In the genomic region with DNA sequence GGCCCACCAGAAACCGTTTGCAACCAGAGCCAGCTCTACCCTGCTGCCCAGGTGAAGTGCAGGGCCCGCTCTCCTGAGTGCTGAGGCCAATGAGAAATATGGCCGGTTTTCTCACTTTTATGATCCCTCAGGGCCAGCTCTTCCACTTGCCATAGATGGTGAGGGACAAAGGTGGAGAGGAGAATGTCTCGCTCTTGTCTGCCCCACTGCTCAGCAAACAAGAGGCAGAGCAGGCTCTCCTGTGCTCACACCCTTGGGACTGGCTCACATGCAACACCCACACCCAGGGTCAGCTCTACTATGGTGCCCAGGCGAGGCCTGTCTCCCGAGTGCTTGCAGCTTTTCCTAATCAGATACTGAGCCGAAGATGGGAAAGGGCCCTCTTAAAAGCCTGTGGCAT, we compare ENCODE assay signal across 24 mouse cellular contexts. TPM values are rescaled to one million over a fixed set of nuclear protein-coding genes. Genes with fewer than 3 reads are reported as not detected.
DNase-seq lines count a peak whose midpoint lies in the region; ATAC-seq lines count a peak whose summit lies in the region.
"Had no signal": no experiment of that assay in that cellular context is flagged by ENCODE, and none has a peak within 500 bp of the region (broad histone marks: within the 10 kb centered on the region; RNA-seq: fewer than 3 reads in every experiment).

No protein-coding gene starts in this region.

- H3K9me3 ChIP-seq in limb, embryonic 11.5 days (ENCODE audit: control insufficient read depth, low read length), result no peaks in the 10 kb centered on the region
- no peaks in the 10 kb centered on the region for H3K9me3 ChIP-seq in limb, embryonic 10.5 days (replicated peaks)
- no peaks in the 10 kb centered on the region for H3K9me3 ChIP-seq in intestine, embryonic 16.5 days (ENCODE audit: control insufficient read depth, low read length)
- 0 out of 2 replicates have a peak, but pooled peaks cover 3% of the 10 kb centered on the region for H3K9me3 ChIP-seq in kidney, embryonic 14.5 days (ENCODE audit: control insufficient read depth, low read length)
- H3K9me3 ChIP-seq in forebrain, embryonic 13.5 days (replicated peaks), result no peaks in the 10 kb centered on the region
- H3K9me3 ChIP-seq: embryonic facial prominence, embryonic 12.5 days; forebrain, embryonic 15.5 days had no signal

- peak; percentile 78 for DNase-seq in heart, adult 11 months
- DNase-seq in heart, adult 9 months (ENCODE audit: low spot score in 2 of 2), result no peak
- DNase-seq in limb, embryonic 11.5 days (ENCODE audit: low spot score), result peak; percentile 20
- no peak for DNase-seq in limb, embryonic 10.5 days (ENCODE audit: low spot score)
- DNase-seq: adrenal gland, adult 2 months; adrenal gland, postnatal 14 days; cerebellum, adult 11-12 months; cerebellum, adult 8-10 months; cerebellum, postnatal 10 days; cerebellum, postnatal 36 days; gastrocnemius, postnatal 25 days; heart, adult 2 months; heart, postnatal 14 days; heart, postnatal 4 days; kidney, adult 18-20 months had no signal

- H3K27me3 ChIP-seq in limb, embryonic 11.5 days (ENCODE audit: control insufficient read depth, insufficient read depth, low read length), result no peaks in the 10 kb centered on the region
- 0 out of 2 replicates have a peak, but pooled peaks cover 5% of the 10 kb centered on the region for H3K27me3 ChIP-seq in limb, embryonic 10.5 days (ENCODE audit: low read depth, poor library complexity, severe bottlenecking)
- no peaks in the 10 kb centered on the region for H3K27me3 ChIP-seq in intestine, embryonic 16.5 days (replicated peaks; ENCODE audit: control insufficient read depth, insufficient read depth, low read length)
- H3K27me3 ChIP-seq in kidney, embryonic 14.5 days (ENCODE audit: control insufficient read depth, insufficient read depth, low read length), result no peaks in the 10 kb centered on the region
- H3K27me3 ChIP-seq in forebrain, embryonic 13.5 days, result no peaks in the 10 kb centered on the region
- H3K27me3 ChIP-seq: embryonic facial prominence, embryonic 12.5 days; forebrain, embryonic 15.5 days had no signal

- no peaks in the 10 kb centered on the region for H3K4me1 ChIP-seq in limb, embryonic 11.5 days (ENCODE audit: control insufficient read depth, insufficient read depth, low read length)
- 0 out of 2 replicates have a peak, but pooled peaks cover 2% of the 10 kb centered on the region for H3K4me1 ChIP-seq in limb, embryonic 10.5 days
- peaks cover 3% of the 10 kb centered on the region; the same call in 1 of the 2 replicates for H3K4me1 ChIP-seq in intestine, embryonic 16.5 days (ENCODE audit: control insufficient read depth, insufficient read depth, low read length)
- H3K4me1 ChIP-seq in kidney, embryonic 14.5 days (ENCODE audit: control insufficient read depth, insufficient read depth, low read length), result no peaks in the 10 kb centered on the region
- H3K4me1 ChIP-seq in forebrain, embryonic 13.5 days, result no peaks in the 10 kb centered on the region
- H3K4me1 ChIP-seq: embryonic facial prominence, embryonic 12.5 days; embryonic facial prominence, embryonic 15.5 days; forebrain, embryonic 15.5 days; heart, embryonic 13.5 days had no signal

- no peak overlapping the region for H3K9ac ChIP-seq in limb, embryonic 11.5 days (ENCODE audit: low read length)
- no peak overlapping the region for H3K9ac ChIP-seq in intestine, embryonic 16.5 days (ENCODE audit: low read depth, low read length)
- no peak overlapping the region for H3K9ac ChIP-seq in kidney, embryonic 14.5 days (ENCODE audit: low read depth, low read length)
- no peak overlapping the region for H3K9ac ChIP-seq in forebrain, embryonic 13.5 days
- H3K9ac ChIP-seq: embryonic facial prominence, embryonic 12.5 days; embryonic facial prominence, embryonic 15.5 days; forebrain, embryonic 15.5 days; heart, embryonic 13.5 days; hindbrain, embryonic 14.5 days had no signal

- H3K36me3 ChIP-seq in limb, embryonic 11.5 days (ENCODE audit: control insufficient read depth, insufficient read depth, low read length), result no peaks in the 10 kb centered on the region
- H3K36me3 ChIP-seq in limb, embryonic 10.5 days, result no peaks in the 10 kb centered on the region
- no peaks in the 10 kb centered on the region for H3K36me3 ChIP-seq in intestine, embryonic 16.5 days (ENCODE audit: control insufficient read depth, insufficient read depth, low read length)
- no peaks in the 10 kb centered on the region for H3K36me3 ChIP-seq in kidney, embryonic 14.5 days (ENCODE audit: control insufficient read depth, insufficient read depth, low read length)
- H3K36me3 ChIP-seq in forebrain, embryonic 13.5 days (ENCODE audit: poor library complexity, severe bottlenecking), result no peaks in the 10 kb centered on the region
- H3K36me3 ChIP-seq: embryonic facial prominence, embryonic 12.5 days; embryonic facial prominence, embryonic 15.5 days; forebrain, embryonic 15.5 days; heart, embryonic 13.5 days had no signal

- 87% methylated on average over 7 of the region's 7 CpGs for WGBS in limb, embryonic 11.5 days
- WGBS in limb, embryonic 10.5 days, result 84% methylated on average over 7 of the region's 7 CpGs
- 71% methylated on average over 7 of the region's 7 CpGs for WGBS in intestine, embryonic 16.5 days
- WGBS in kidney, embryonic 14.5 days, result 87% methylated on average over 7 of the region's 7 CpGs
- WGBS in forebrain, embryonic 13.5 days, result 88% methylated on average over 7 of the region's 7 CpGs

- no peak for ATAC-seq in limb, embryonic 11.5 days (ENCODE audit: insufficient number of reproducible peaks, low FRiP score, low TSS enrichment, low read depth)
- ATAC-seq in intestine, embryonic 16.5 days, result peak; percentile 62
- no peak for ATAC-seq in kidney, embryonic 14.5 days (ENCODE audit: low FRiP score, low TSS enrichment)
- no peak for ATAC-seq in forebrain, embryonic 13.5 days
- ATAC-seq: CD4-positive, CD25-positive, alpha-beta regulatory T cell, adult 4 months had no signal

- no peak overlapping the region for H3K27ac ChIP-seq in limb, embryonic 11.5 days (replicated peaks; ENCODE audit: low read depth, low read length)
- no peak overlapping the region for H3K27ac ChIP-seq in limb, embryonic 10.5 days
- H3K27ac ChIP-seq in intestine, embryonic 16.5 days (ENCODE audit: low read length), result peak overlapping the region; percentile 33; the same call in 1 of the 2 replicates
- H3K27ac ChIP-seq in kidney, embryonic 14.5 days (ENCODE audit: low read depth, low read length), result no peak overlapping the region
- H3K27ac ChIP-seq in forebrain, embryonic 13.5 days, result no peak overlapping the region
- H3K27ac ChIP-seq: embryonic facial prominence, embryonic 12.5 days; embryonic facial prominence, embryonic 15.5 days; forebrain, embryonic 15.5 days; heart, adult 2 months; heart, embryonic 13.5 days; hindbrain, embryonic 14.5 days had no signal

- H3K4me2 ChIP-seq in limb, embryonic 11.5 days (ENCODE audit: low read depth, severe bottlenecking), result no peak overlapping the region
- H3K4me2 ChIP-seq in intestine, embryonic 16.5 days (ENCODE audit: low read depth, low read length), result no peak overlapping the region
- no peak overlapping the region for H3K4me2 ChIP-seq in kidney, embryonic 14.5 days (replicated peaks; ENCODE audit: low read depth, low read length)
- no peak overlapping the region for H3K4me2 ChIP-seq in forebrain, embryonic 13.5 days
- H3K4me2 ChIP-seq: embryonic facial prominence, embryonic 12.5 days; embryonic facial prominence, embryonic 15.5 days; forebrain, embryonic 15.5 days; heart, embryonic 13.5 days; hindbrain, embryonic 14.5 days had no signal

- no peak overlapping the region for H3K4me3 ChIP-seq in limb, embryonic 11.5 days (ENCODE audit: low read depth, low read length)
- H3K4me3 ChIP-seq in limb, embryonic 10.5 days, result no peak overlapping the region
- H3K4me3 ChIP-seq in intestine, embryonic 16.5 days (ENCODE audit: low read length), result no peak overlapping the region
- H3K4me3 ChIP-seq in kidney, embryonic 14.5 days (ENCODE audit: low read length), result no peak overlapping the region
- no peak overlapping the region for H3K4me3 ChIP-seq in forebrain, embryonic 13.5 days
- H3K4me3 ChIP-seq: embryonic facial prominence, embryonic 12.5 days; embryonic facial prominence, embryonic 15.5 days; forebrain, embryonic 15.5 days; heart, adult 2 months; heart, embryonic 13.5 days had no signal

RNA-seq across cellular contexts. Expression of a gene that starts 41.1 kb away (rescaled TPM):
- polyA plus RNA-seq in limb, embryonic 11.5 days (2014; fragmentation: Nextera tagmentation; extraction: Ambion mirVana), result 0.17 TPM in 1 of 2 replicates, not detected in the other
- polyA plus RNA-seq in limb, embryonic 10.5 days (2016; fragmentation: Nextera tagmentation; extraction: Ambion mirVana), result 0.05 and 0.06 TPM in 2 replicates
- polyA plus RNA-seq in intestine, embryonic 16.5 days (2015; fragmentation: Nextera tagmentation; extraction: Ambion mirVana), result 0.15 and 0.16 TPM in 2 replicates
- polyA plus RNA-seq in kidney, embryonic 14.5 days (2014; fragmentation: Nextera tagmentation; extraction: Ambion mirVana), result 0.51 and 0.76 TPM in 2 replicates
- polyA plus RNA-seq in forebrain, embryonic 13.5 days (2015; fragmentation: Nextera tagmentation; extraction: Ambion mirVana), result 1.2 and 1.7 TPM in 2 replicates
- polyA plus RNA-seq: CD4-positive, CD25-positive, alpha-beta regulatory T cell, adult 4 months had no signal

Comparison
In these comparisons a context has a peak if more than half of its experiments do, and no peak if none do; other contexts are left out.
1. DNase-seq: peak in heart, adult 11 months (single experiment) and limb, embryonic 11.5 days (single experiment); none in heart, adult 9 months (0 of 2) and limb, embryonic 10.5 days (single experiment).